ENCODE assay signal across 8 mouse cellular contexts in genomic region chr2:43673619-43674018, GRCm38 (mm10).
A peak's percentile ranks its signal among the peaks of the same experiment; 100 is the strongest.
DNase-seq lines count a peak whose midpoint lies in the region; ATAC-seq and TF ChIP-seq lines count a peak whose summit lies in the region.
"Had no signal": no experiment of that assay in that cellular context is flagged by ENCODE, and none has a peak within 500 bp of the region (broad histone marks: within the 10 kb centered on the region; RNA-seq: fewer than 3 reads in every experiment).

No protein-coding gene starts in this region.

- 2% methylated on average over 6 of the region's 6 CpGs for WGBS in forebrain, embryonic 15.5 days
- 1% methylated on average over 6 of the region's 6 CpGs for WGBS in hindbrain, postnatal 0 days

- H3K9ac ChIP-seq in forebrain, embryonic 15.5 days (replicated peaks): no peak overlapping the region
- H3K9ac ChIP-seq in hindbrain, postnatal 0 days (replicated peaks; ENCODE audit: low read length): no peak overlapping the region

- H3K4me3 ChIP-seq in forebrain, embryonic 15.5 days: no peak overlapping the region
- H3K4me3 ChIP-seq in hindbrain, postnatal 0 days (ENCODE audit: low read length): no peak overlapping the region

- H3K27ac ChIP-seq in forebrain, embryonic 15.5 days (replicated peaks): no peak overlapping the region
- no peak overlapping the region for H3K27ac ChIP-seq in hindbrain, postnatal 0 days
- H3K27ac ChIP-seq: macrophage had no signal

- H3K4me1 ChIP-seq in forebrain, embryonic 15.5 days: no peaks in the 10 kb centered on the region
- no peaks in the 10 kb centered on the region for H3K4me1 ChIP-seq in hindbrain, postnatal 0 days (ENCODE audit: insufficient read depth, low read length)

- DNase-seq in NIH3T3 (ENCODE audit: low read depth): peak; percentile 77
- DNase-seq in hindbrain, postnatal 0 days (ENCODE audit: low spot score): peak; percentile 88
- peak; percentile 58 to 73 for DNase-seq in left cerebral cortex, adult 18-20 months (ENCODE audit: low spot score in 2 of 2)
- DNase-seq in mesoderm, embryonic 11.5 days (ENCODE audit: low read depth, low spot score): peak; percentile 78
- DNase-seq in right cerebral cortex, postnatal 25 days: peak; percentile 46

- H3K9me3 ChIP-seq in forebrain, embryonic 15.5 days: no peaks in the 10 kb centered on the region
- no peaks in the 10 kb centered on the region for H3K9me3 ChIP-seq in hindbrain, postnatal 0 days (ENCODE audit: low read length)

- no peak overlapping the region for H3K4me2 ChIP-seq in forebrain, embryonic 15.5 days (replicated peaks)
- no peak overlapping the region for H3K4me2 ChIP-seq in hindbrain, postnatal 0 days (ENCODE audit: low read depth, low read length)

- ATAC-seq in cerebellum, adult (ENCODE audit: insufficient number of reproducible peaks, low FRiP score, low TSS enrichment): peak; percentile 88; the same call in 1 of the 2 replicates
- ATAC-seq in forebrain, embryonic 15.5 days (replicated peaks): peak; percentile 91
- peak; percentile 83 for ATAC-seq in hindbrain, postnatal 0 days

- H3K27me3 ChIP-seq in forebrain, embryonic 15.5 days: no peaks in the 10 kb centered on the region
- no peaks in the 10 kb centered on the region for H3K27me3 ChIP-seq in hindbrain, postnatal 0 days (ENCODE audit: insufficient read depth, low read length)

- no peaks in the 10 kb centered on the region for H3K36me3 ChIP-seq in forebrain, embryonic 15.5 days
- no peaks in the 10 kb centered on the region for H3K36me3 ChIP-seq in hindbrain, postnatal 0 days (ENCODE audit: insufficient read depth, low read length)

- TF ChIP-seq CTCF in hindbrain, postnatal 0 days (IDR thresholded peaks at IDR 0.05; ENCODE audit: low read depth): peak; percentile 93
